Mouse (Mus musculus) forebrain, postnatal 0 days (tissue): Measurements from ENCODE around the gene Ppm1j. TPM values are rescaled to one million over a fixed set of nuclear protein-coding genes. Genes with fewer than 3 reads are reported as not detected.
"Not testable (repeated sequence)": the region's sequence is repeated elsewhere in the genome, so short reads cannot be mapped to it uniquely, and the experiment has no call there.

Experiments
- ATAC-seq: fragments of 200-750 bp; cut with Nextera tagmentation; 2 replicates; pipeline ENCODE4 v1.8.0; 2017; ENCODE audit warnings: mild to moderate bottlenecking, moderate library complexity
- DNase-seq: peaks from one replicate; pipeline ENCODE4 v3.0.0-alpha.2; 2015
- H3K27ac ChIP-seq: fragments of 300-500 bp; sonication (generic); 2 replicates; pipeline ENCODE4 v1.5.1; 2014; ENCODE audit warnings: low read depth, mild to moderate bottlenecking, antibody characterized with exemption, low read length, moderate library complexity, mixed read lengths
- H3K27me3 ChIP-seq: fragments of 300-500 bp; sonication (generic); 2 replicates; pipeline ENCODE4 v1.6.1; 2014; ENCODE audit warnings: mild to moderate bottlenecking, low read length, mixed read lengths; ENCODE audit not compliant: insufficient read depth
- H3K36me3 ChIP-seq: fragments of 300-500 bp; sonication (generic); 2 replicates; pipeline ENCODE4 v1.6.1; 2014; ENCODE audit warnings: mild to moderate bottlenecking, moderate library complexity; ENCODE audit not compliant: insufficient read depth
- H3K4me1 ChIP-seq: fragments of 300-500 bp; sonication (generic); 2 replicates; pipeline ENCODE4 v1.6.1; 2014; ENCODE audit warnings: antibody characterized with exemption; ENCODE audit not compliant: insufficient read depth
- H3K4me2 ChIP-seq: fragments of 300-500 bp; sonication (generic); 2 replicates; pipeline ENCODE4 v1.6.1; 2014; ENCODE audit warnings: low read depth, mild to moderate bottlenecking, moderate library complexity
- H3K4me3 ChIP-seq: fragments of 300-500 bp; sonication (generic); 2 replicates; pipeline ENCODE4 v1.5.1; 2014; ENCODE audit warnings: low read depth, low read length, mixed read lengths
- H3K9ac ChIP-seq: fragments of 300-500 bp; sonication (generic); 2 replicates; pipeline ENCODE4 v1.6.1; 2014; ENCODE audit warnings: mild to moderate bottlenecking
- H3K9me3 ChIP-seq: fragments of 300-500 bp; sonication (generic); 2 replicates; pipeline ENCODE4 v1.6.1; 2016; ENCODE audit warnings: low read length
- CTCF ChIP-seq: sonication (generic); IDR thresholded peaks from 2 replicates; pipeline ENCODE4 v1.5.1; 2016; ENCODE audit warnings: antibody characterized with exemption, control low read depth, low read depth
- WGBS: fragments of 180-500 bp; shearing (Covaris S2); extraction: QIAGEN DNeasy Blood & Tissue Kit; methylation state at CpG from one replicate; pipeline ENCODE4 v1.1.7; 2014; 5-methylcytosine and 5-hydroxymethylcytosine counted together
- polyA plus RNA-seq: library from polyadenylated mRNA; unstranded; fragments of >200 nt; fragmentation: Nextera tagmentation; extraction: Ambion mirVana; gene quantifications from 2 replicates; pipeline ENCODE4 v1.2.1, GENCODE M21; 2015
- total RNA-seq: library from RNA; depleted of rRNA; stranded (reverse); fragments of >200 nt; gene quantifications from 2 replicates; pipeline ENCODE4 v1.2.3, GENCODE M21; 2014

Ppm1j gene
- total and polyA plus RNA-seq, 2 experiments from 2014 or later, result 2.0 to 2.6 TPM

- Histone ChIP-seq H3K27me3 (no peaks in the 10 kb centered on the region), H3K9me3 (no peaks in the 10 kb centered on the region), H3K4me3 (no peak overlapping the region), H3K4me2 (no peak overlapping the region), H3K4me1 (no peaks in the 10 kb centered on the region), H3K36me3 (no peaks in the 10 kb centered on the region), H3K9ac (no peak overlapping the region), H3K27ac (no peak overlapping the region)
- TF ChIP-seq CTCF, result no peak
- no peak for ATAC-seq
- WGBS, result 24% methylated on average over 3 of the region's 3 CpGs
- DNase-seq, result no peak
Measured at GRCm38 (mm10) chr3:104811752-104812151, 30.9 kb downstream of the Ppm1j start.

GRCm38 (mm10) chr3:104812254-104812653, 31.4 kb downstream of the Ppm1j start:
- H3K36me3 ChIP-seq, result no peaks in the 10 kb centered on the region
- DNase-seq, result no peak
- ATAC-seq, result no peak

GRCm38 (mm10) chr3:104813227-104813626, 32.4 kb downstream of the Ppm1j start:
- not testable (repeated sequence) for H3K9me3 ChIP-seq, ATAC-seq, H3K4me2 ChIP-seq, H3K9ac ChIP-seq, H3K4me3 ChIP-seq, H3K27ac ChIP-seq, H3K36me3 ChIP-seq, H3K4me1 ChIP-seq, DNase-seq, H3K27me3 ChIP-seq
- 93% methylated on average over 7 of the region's 7 CpGs for WGBS

More at GRCm38 (mm10) chr3:104812254-104812653, 31.4 kb downstream of the Ppm1j start:
- H3K27ac ChIP-seq, result no peak overlapping the region
- no peak overlapping the region for H3K4me3 ChIP-seq
- 85% methylated on average over 4 of the region's 4 CpGs for WGBS
- no peak overlapping the region for H3K9ac ChIP-seq
- no peak overlapping the region for H3K4me2 ChIP-seq
- H3K9me3 ChIP-seq, result no peaks in the 10 kb centered on the region
- TF ChIP-seq CTCF, result no peak
- H3K4me1 ChIP-seq, result no peaks in the 10 kb centered on the region
- no peaks in the 10 kb centered on the region for H3K27me3 ChIP-seq

GRCm38 (mm10) chr3:104814746-104815145, 33.9 kb downstream of the Ppm1j start:
- ATAC-seq (no peak), DNase-seq (no peak)
- Histone ChIP-seq H3K27ac (no peak overlapping the region), H3K9me3 (no peaks in the 10 kb centered on the region), H3K4me2 (no peak overlapping the region), H3K27me3 (no peaks in the 10 kb centered on the region), H3K4me1 (no peaks in the 10 kb centered on the region), H3K9ac (no peak overlapping the region), H3K36me3 (no peaks in the 10 kb centered on the region), H3K4me3 (no peak overlapping the region)
- TF ChIP-seq CTCF, result no peak
- WGBS, result 96% methylated on average over 1 of the region's 1 CpGs

- no peak overlapping the region for H3K9ac ChIP-seq
- no peak overlapping the region for H3K4me3 ChIP-seq
- H3K9me3 ChIP-seq, result no peaks in the 10 kb centered on the region
- no peaks in the 10 kb centered on the region for H3K4me1 ChIP-seq
- no peak for TF ChIP-seq CTCF
- no peak overlapping the region for H3K4me2 ChIP-seq
- no peak for ATAC-seq
- H3K27ac ChIP-seq, result no peak overlapping the region
- H3K27me3 ChIP-seq, result no peaks in the 10 kb centered on the region
- 82% methylated on average over 2 of the region's 2 CpGs for WGBS
- no peak for DNase-seq
- no peaks in the 10 kb centered on the region for H3K36me3 ChIP-seq
Measured at GRCm38 (mm10) chr3:104815346-104815745, 34.5 kb downstream of the Ppm1j start.

DNA sequence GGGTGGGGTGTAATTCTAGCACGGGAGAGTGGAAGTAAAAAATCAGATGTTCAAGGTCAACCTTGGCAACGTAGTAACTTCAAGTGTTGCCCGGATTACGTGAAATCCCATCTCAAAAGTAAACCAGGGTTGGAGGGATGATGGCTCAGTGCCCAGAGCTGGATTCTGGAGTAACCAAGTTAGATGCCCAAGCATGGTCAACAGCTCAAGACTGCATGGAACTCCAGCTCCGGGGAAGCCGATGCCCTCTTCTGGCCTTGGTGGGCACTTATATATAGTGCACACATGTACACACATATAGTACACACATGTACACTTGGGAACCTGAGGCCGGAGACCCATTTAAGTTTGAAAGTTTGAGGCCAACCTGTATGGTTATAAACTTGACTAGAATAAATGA, 35.3 kb downstream of the Ppm1j start:
- Histone ChIP-seq H3K4me1 (no peaks in the 10 kb centered on the region), H3K27me3 (no peaks in the 10 kb centered on the region), H3K27ac (no peak overlapping the region), H3K4me2 (no peak overlapping the region), H3K36me3 (0 out of 2 replicates have a peak, but pooled peaks cover under 1% of the 10 kb centered on the region), H3K9me3 (no peaks in the 10 kb centered on the region), H3K4me3 (no peak overlapping the region), H3K9ac (no peak overlapping the region)
- WGBS, result 96% methylated on average over 7 of the region's 7 CpGs
- ATAC-seq (no peak), DNase-seq (no peak)
- no peak for TF ChIP-seq CTCF

- TF ChIP-seq CTCF, result no peak
- peak overlapping the region; percentile 62 for H3K9ac ChIP-seq
- no peaks in the 10 kb centered on the region for H3K27me3 ChIP-seq
- H3K4me2 ChIP-seq, result peak overlapping the region; percentile 94
- peak overlapping the region; percentile 69 for H3K27ac ChIP-seq
- peak; percentile 83 for ATAC-seq
- WGBS, result under 1% methylated on average over 42 of the region's 46 CpGs
- H3K4me1 ChIP-seq, result no peaks in the 10 kb centered on the region
- H3K4me3 ChIP-seq, result peak overlapping the region; percentile 69
- 0 out of 2 replicates have a peak, but pooled peaks cover 5% of the 10 kb centered on the region for H3K36me3 ChIP-seq
- H3K9me3 ChIP-seq, result no peaks in the 10 kb centered on the region
- DNase-seq, result peak; percentile 61
Measured at GRCm38 (mm10) chr3:104817481-104817990, 36.7 kb downstream of the Ppm1j start.
